Mouse (Mus musculus) embryonic facial prominence, embryonic 15.5 days (tissue): ENCODE results near the gene Nr0b2. TPM values are rescaled to one million over a fixed set of nuclear protein-coding genes. Genes with fewer than 3 reads are reported as not detected.

Source experiments
- ATAC-seq: fragments of 200-750 bp; cut with Nextera tagmentation; 2 replicates; pipeline ENCODE4 v1.8.0; 2017; ENCODE audit warnings: low read depth, moderate TSS enrichment; ENCODE audit not compliant: insufficient number of reproducible peaks, low FRiP score, low TSS enrichment
- H3K27ac ChIP-seq: fragments of 300-500 bp; sonication (generic); replicated peaks from 2 replicates; pipeline ENCODE4 v1.5.1; 2015; ENCODE audit warnings: mild to moderate bottlenecking, inconsistent platforms
- H3K27me3 ChIP-seq: fragments of 300-500 bp; sonication (generic); 2 replicates; pipeline ENCODE4 v1.6.1; 2015; ENCODE audit warnings: inconsistent platforms
- H3K36me3 ChIP-seq: fragments of 300-500 bp; sonication (generic); 2 replicates; pipeline ENCODE4 v1.6.1; 2015; ENCODE audit warnings: mild to moderate bottlenecking, inconsistent platforms
- H3K4me1 ChIP-seq: fragments of 300-500 bp; sonication (generic); 2 replicates; pipeline ENCODE4 v1.6.1; 2015; ENCODE audit warnings: inconsistent platforms
- H3K4me2 ChIP-seq: fragments of 300-500 bp; sonication (generic); replicated peaks from 2 replicates; pipeline ENCODE4 v1.6.1; 2015; ENCODE audit warnings: mild to moderate bottlenecking, inconsistent platforms
- H3K4me3 ChIP-seq: fragments of 300-500 bp; sonication (generic); replicated peaks from 2 replicates; pipeline ENCODE4 v1.5.1; 2015; ENCODE audit warnings: mild to moderate bottlenecking, inconsistent platforms
- H3K9ac ChIP-seq: fragments of 300-500 bp; sonication (generic); 2 replicates; pipeline ENCODE4 v1.6.1; 2015; ENCODE audit warnings: inconsistent platforms
- H3K9me3 ChIP-seq: fragments of 300-500 bp; sonication (generic); replicated peaks from 2 replicates; pipeline ENCODE4 v1.6.1; 2016; ENCODE audit warnings: inconsistent platforms
- WGBS: fragments of 180-500 bp; shearing (Covaris S2); methylation state at CpG from one replicate; pipeline ENCODE4 v1.1.7; 2015; 5-methylcytosine and 5-hydroxymethylcytosine counted together
- polyA plus RNA-seq: library from polyadenylated mRNA; unstranded; fragments of >200 nt; fragmentation: Nextera tagmentation; extraction: Ambion mirVana; gene quantifications from 2 replicates; pipeline ENCODE4 v1.2.1, GENCODE M21; 2015

Nr0b2 gene
- polyA plus RNA-seq, 1 experiment from 2014 or later: 0.15 TPM

GRCm38 (mm10) chr4:133598616-133599015 is 45.4 kb downstream of the Nr0b2 start:
- H3K27me3 ChIP-seq: peaks cover 29% of the 10 kb centered on the region
- ATAC-seq: no peak
- H3K4me2 ChIP-seq: peak overlapping the region; percentile 85; the same call in 1 of the 2 replicates
- no peaks in the 10 kb centered on the region for H3K36me3 ChIP-seq
- H3K4me1 ChIP-seq: peaks cover 28% of the 10 kb centered on the region
- peak overlapping the region; percentile 88 for H3K27ac ChIP-seq
- H3K9me3 ChIP-seq: no peaks in the 10 kb centered on the region
- no peak overlapping the region for H3K9ac ChIP-seq
- 28% methylated on average over 4 of the region's 4 CpGs for WGBS
- peak overlapping the region; percentile 56; the same call in 1 of the 2 replicates for H3K4me3 ChIP-seq

GRCm38 (mm10) chr4:133599116-133599515 is 45.9 kb downstream of the Nr0b2 start:
- Histone ChIP-seq H3K36me3 (peaks cover 5% of the 10 kb centered on the region), H3K4me1 (peaks cover 33% of the 10 kb centered on the region), H3K4me2 (peak overlapping the region; percentile 85), H3K4me3 (peak overlapping the region; percentile 56), H3K9me3 (no peaks in the 10 kb centered on the region), H3K9ac (0 out of 2 replicates have a peak overlapping the region, but pooled peaks have one; percentile 24), H3K27ac (peak overlapping the region; percentile 88), H3K27me3 (peaks cover 29% of the 10 kb centered on the region)
- whole genome bisulfite sequencing: 20% methylated on average over 7 of the region's 7 CpGs
- ATAC-seq: no peak

- H3K27ac ChIP-seq: peak overlapping the region; percentile 88
- WGBS: under 1% methylated on average over 50 of the region's 50 CpGs
- H3K27me3 ChIP-seq: peaks cover 29% of the 10 kb centered on the region
Observed at GRCm38 (mm10) chr4:133599571-133600073, 46.4 kb downstream of the Nr0b2 start.

GRCm38 (mm10) chr4:133600306-133600705 is 47.1 kb downstream of the Nr0b2 start:
- peak overlapping the region; percentile 85 for H3K27ac ChIP-seq
- 13% methylated on average over 9 of the region's 9 CpGs for WGBS

More at GRCm38 (mm10) chr4:133599571-133600073, 46.4 kb downstream of the Nr0b2 start:
- peak; percentile 92 for ATAC-seq
- Histone ChIP-seq H3K4me3 (peak overlapping the region; percentile 56), H3K4me2 (peak overlapping the region; percentile 85), H3K36me3 (peaks cover 7% of the 10 kb centered on the region), H3K9ac (peak overlapping the region; percentile 35; the same call in 1 of the 2 replicates), H3K9me3 (no peaks in the 10 kb centered on the region), H3K4me1 (peaks cover 34% of the 10 kb centered on the region)

GRCm38 (mm10) chr4:133601721-133602218 is 48.6 kb downstream of the Nr0b2 start, which contains the start of gene Sfn:
TSS of gene Sfn (minus strand) at chr4:133602168.
- H3K9me3 ChIP-seq: no peaks in the 10 kb centered on the region
- peak within 1 kb of the TSS; percentile 71 for H3K27ac ChIP-seq
- peak within 1 kb of the TSS; percentile 37 for H3K4me2 ChIP-seq
- 3% methylated on average over 16 of the region's 16 CpGs for WGBS
- peaks cover 19% of the 10 kb centered on the region for H3K36me3 ChIP-seq
- peak within 1 kb of the TSS; percentile 56 for H3K4me3 ChIP-seq
- peaks cover 49% of the 10 kb centered on the region for H3K4me1 ChIP-seq
- ATAC-seq: peak; percentile 26; the same call in 1 of the 2 replicates
- H3K27me3 ChIP-seq: peaks cover 29% of the 10 kb centered on the region
- H3K9ac ChIP-seq: peak within 1 kb of the TSS; percentile 15; the same call in 1 of the 2 replicates

More at GRCm38 (mm10) chr4:133600306-133600705, 47.1 kb downstream of the Nr0b2 start:
- Histone ChIP-seq H3K36me3 (peaks cover 11% of the 10 kb centered on the region), H3K9me3 (no peaks in the 10 kb centered on the region), H3K4me1 (peaks cover 37% of the 10 kb centered on the region), H3K9ac (peak overlapping the region; percentile 35), H3K27me3 (peaks cover 29% of the 10 kb centered on the region), H3K4me2 (peak overlapping the region; percentile 85), H3K4me3 (peak overlapping the region; percentile 56)
- no peak for ATAC-seq

GRCm38 (mm10) chr4:133603056-133603455 is 49.9 kb downstream of the Nr0b2 start:
- Histone ChIP-seq H3K4me1 (peaks cover 54% of the 10 kb centered on the region), H3K4me2 (no peak overlapping the region; the same call in 1 of the 2 replicates), H3K27me3 (peaks cover 29% of the 10 kb centered on the region), H3K9me3 (no peaks in the 10 kb centered on the region), H3K27ac (peak overlapping the region; percentile 71; the same call in 1 of the 2 replicates), H3K9ac (no peak overlapping the region), H3K36me3 (peaks cover 30% of the 10 kb centered on the region), H3K4me3 (no peak overlapping the region)
- no peak for ATAC-seq
- 77% methylated on average over 5 of the region's 5 CpGs for WGBS

GRCm38 (mm10) chr4:133604175-133604574 is 51.0 kb downstream of the Nr0b2 start:
- no peak for ATAC-seq
- no peaks in the 10 kb centered on the region for H3K9me3 ChIP-seq
- WGBS: 76% methylated on average over 7 of the region's 7 CpGs
- H3K36me3 ChIP-seq: peaks cover 38% of the 10 kb centered on the region
- no peak overlapping the region for H3K4me2 ChIP-seq
- no peak overlapping the region for H3K4me3 ChIP-seq
- peak overlapping the region; percentile 58; the same call in 1 of the 2 replicates for H3K27ac ChIP-seq
- peaks cover 48% of the 10 kb centered on the region for H3K4me1 ChIP-seq
- H3K27me3 ChIP-seq: peaks cover 23% of the 10 kb centered on the region
- no peak overlapping the region for H3K9ac ChIP-seq

GRCm38 (mm10) chr4:133604856-133605255 is 51.7 kb downstream of the Nr0b2 start:
- Histone ChIP-seq H3K27ac (peak overlapping the region; percentile 86), H3K4me3 (no peak overlapping the region)

GRCm38 (mm10) chr4:133605330-133605729 is 52.2 kb downstream of the Nr0b2 start:
- Histone ChIP-seq H3K9ac (no peak overlapping the region), H3K4me3 (no peak overlapping the region), H3K4me1 (peaks cover 39% of the 10 kb centered on the region), H3K4me2 (no peak overlapping the region), H3K9me3 (no peaks in the 10 kb centered on the region), H3K27me3 (peaks cover 18% of the 10 kb centered on the region), H3K36me3 (peaks cover 38% of the 10 kb centered on the region), H3K27ac (peak overlapping the region; percentile 86)
- WGBS: 29% methylated on average over 9 of the region's 9 CpGs
- ATAC-seq: no peak

More at GRCm38 (mm10) chr4:133604856-133605255, 51.7 kb downstream of the Nr0b2 start:
- Histone ChIP-seq H3K27me3 (peaks cover 23% of the 10 kb centered on the region), H3K9ac (no peak overlapping the region), H3K9me3 (no peaks in the 10 kb centered on the region), H3K36me3 (peaks cover 38% of the 10 kb centered on the region), H3K4me1 (peaks cover 44% of the 10 kb centered on the region), H3K4me2 (no peak overlapping the region)
- 48% methylated on average over 6 of the region's 6 CpGs for WGBS
- ATAC-seq: 0 out of 2 replicates have a peak, but pooled peaks have one; percentile 17
